Comparison of ENCODE assay signal across 21 mouse cellular contexts in genomic region chr8:75348047-75348446, GRCm38 (mm10). TPM values are rescaled to one million over a fixed set of nuclear protein-coding genes. Genes with fewer than 3 reads are reported as not detected.
"Had no signal": no experiment of that assay in that cellular context is flagged by ENCODE, and none has a peak within 500 bp of the region (broad histone marks: within the 10 kb centered on the region; RNA-seq: fewer than 3 reads in every experiment).

No protein-coding gene starts in this region.

- H3K9me3 ChIP-seq: limb, embryonic 12.5 days; midbrain, embryonic 12.5 days; midbrain, embryonic 15.5 days; neural tube, embryonic 12.5 days; neural tube, embryonic 15.5 days had no signal

- H3K4me3 ChIP-seq: left cerebral cortex, adult 2 months; limb, embryonic 12.5 days; midbrain, embryonic 12.5 days; midbrain, embryonic 15.5 days; neural tube, embryonic 12.5 days; neural tube, embryonic 15.5 days had no signal

- H3K27me3 ChIP-seq: limb, embryonic 12.5 days; midbrain, embryonic 12.5 days; midbrain, embryonic 15.5 days; neural tube, embryonic 12.5 days; neural tube, embryonic 15.5 days had no signal

- H3K4me2 ChIP-seq: limb, embryonic 12.5 days; lung, embryonic 14.5 days; midbrain, embryonic 12.5 days; midbrain, embryonic 15.5 days; neural tube, embryonic 12.5 days; neural tube, embryonic 15.5 days had no signal

- DNase-seq: kidney, adult 18-20 months; kidney, postnatal 36 days; layer of hippocampus, postnatal 36 days; liver; liver, postnatal 0 days; lung, embryonic 14.5 days; right cerebral cortex, postnatal 25 days; thymus, adult 18-20 months; thymus, postnatal 36 days had no signal

- H3K9ac ChIP-seq: limb, embryonic 12.5 days; liver, embryonic 14.5 days; liver, postnatal 0 days; lung, embryonic 14.5 days; midbrain, embryonic 12.5 days; midbrain, embryonic 15.5 days; neural tube, embryonic 12.5 days; neural tube, embryonic 15.5 days had no signal

- H3K4me1 ChIP-seq: limb, embryonic 12.5 days; midbrain, embryonic 12.5 days; midbrain, embryonic 15.5 days; neural tube, embryonic 12.5 days; neural tube, embryonic 15.5 days had no signal

- ATAC-seq: liver, postnatal 0 days; lung, postnatal 0 days; midbrain, embryonic 15.5 days had no signal

- H3K36me3 ChIP-seq: limb, embryonic 12.5 days; midbrain, embryonic 12.5 days; midbrain, embryonic 15.5 days; neural tube, embryonic 12.5 days; neural tube, embryonic 15.5 days had no signal

- H3K27ac ChIP-seq: kidney, postnatal 0 days; left cerebral cortex, adult 2 months; limb, embryonic 12.5 days; liver, embryonic 14.5 days; macrophage; midbrain, embryonic 12.5 days; midbrain, embryonic 15.5 days; neural tube, embryonic 12.5 days; neural tube, embryonic 15.5 days had no signal

RNA-seq across cellular contexts. Expression of gene Gm10358, which starts 58.3 kb away (rescaled TPM):
- polyA plus RNA-seq: kidney, embryonic 14.5 days; lung, postnatal 0 days; midbrain, embryonic 12.5 days; neural tube, embryonic 12.5 days; spleen, adult 2 months had no signal
